Mouse (Mus musculus): Measurements from ENCODE around the gene Eif4h. TPM values are rescaled to one million over a fixed set of nuclear protein-coding genes. Genes with fewer than 3 reads are reported as not detected.

Gene Eif4h
- total and polyA plus RNA-seq, 2 experiments from 2014 or later, result 241 to 430 TPM

DNA sequence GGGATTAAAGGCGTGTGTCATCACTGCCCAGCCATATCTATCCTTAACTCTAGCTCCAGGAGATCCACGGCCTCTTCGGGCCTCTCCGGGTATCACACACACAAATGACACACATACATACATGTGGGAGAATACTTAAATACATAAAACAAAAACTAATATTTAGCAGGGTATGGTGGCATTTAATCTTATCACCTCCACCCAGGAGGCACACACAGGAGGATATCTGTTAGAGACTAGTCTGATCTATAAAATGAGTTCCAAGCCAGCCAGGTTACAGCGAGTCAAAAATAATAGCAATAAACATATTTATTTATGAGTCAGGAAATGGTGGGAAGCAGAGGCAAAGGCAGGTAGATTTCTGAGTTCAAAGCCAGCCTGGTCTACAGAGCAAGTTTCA is 63.5 kb downstream of the Eif4h start:
- TF ChIP-seq EP300 (IDR thresholded peaks at IDR 0.05; ENCODE audit: low read depth) (no peak), CTCF (IDR thresholded peaks at IDR 0.05; ENCODE audit: low read depth) (no peak)
- Histone ChIP-seq H3K4me1 (ENCODE audit: control insufficient read depth, insufficient read depth) (no peaks in the 10 kb centered on the region), H3K4me3 (ENCODE audit: low read depth, low read length) (no peak overlapping the region), H3K9me3 (replicated peaks; ENCODE audit: control insufficient read depth, low read length) (no peaks in the 10 kb centered on the region), H3K27ac (ENCODE audit: low read depth) (no peak overlapping the region), H3K4me2 (ENCODE audit: low read depth, low read length) (no peak overlapping the region), H3K9ac (replicated peaks; ENCODE audit: low read depth, low read length) (no peak overlapping the region), H3K27me3 (ENCODE audit: control insufficient read depth, insufficient read depth, low read length) (no peaks in the 10 kb centered on the region), H3K36me3 (replicated peaks; ENCODE audit: control insufficient read depth, insufficient read depth, low read length) (no peaks in the 10 kb centered on the region)
- DNase-seq (ENCODE audit: low spot score) (no peak), ATAC-seq (ENCODE audit: insufficient read depth, low read depth) (no peak)
- WGBS, result 93% methylated on average over 5 of the region's 5 CpGs

DNA sequence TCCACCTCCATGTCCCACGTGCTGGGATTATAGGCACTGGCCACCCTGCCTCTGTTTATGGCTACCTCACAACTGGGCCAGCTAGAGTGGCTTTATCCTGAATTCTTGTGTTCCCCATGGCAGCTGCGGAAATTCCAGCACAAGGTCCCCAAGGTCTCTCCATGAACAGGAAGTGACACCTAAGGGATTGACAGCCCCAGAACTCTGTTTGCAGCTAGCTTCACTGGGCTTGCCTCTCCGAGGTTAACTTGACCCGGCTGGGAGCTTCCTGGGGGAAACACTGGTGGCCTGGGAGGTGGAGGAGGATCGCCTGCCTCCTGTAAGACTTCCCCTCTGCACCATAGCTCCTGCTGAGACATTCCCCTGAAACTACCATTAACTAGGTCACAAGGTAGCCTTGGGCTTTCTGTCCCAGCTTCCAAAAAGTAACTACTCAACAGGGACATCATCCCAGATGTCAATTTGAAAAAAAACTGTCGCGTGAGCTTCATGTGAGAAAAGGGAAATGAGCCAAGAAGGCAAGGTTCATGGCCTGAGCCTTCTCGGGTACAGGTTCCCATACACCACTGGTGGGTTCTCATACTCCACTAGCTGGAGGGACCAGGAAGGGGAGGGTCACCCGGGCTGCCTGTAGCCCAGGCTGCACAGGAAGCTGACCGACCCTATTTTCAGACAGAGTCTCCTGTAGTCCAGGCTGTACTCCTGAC is 66.6 kb downstream of the Eif4h start:
- no peaks in the 10 kb centered on the region for H3K4me1 ChIP-seq (ENCODE audit: control insufficient read depth, insufficient read depth)
- TF ChIP-seq EP300 (IDR thresholded peaks at IDR 0.05; ENCODE audit: low read depth), result 0 out of 2 replicates have a peak, but pooled peaks have one; percentile 22
- no peak for TF ChIP-seq CTCF (IDR thresholded peaks at IDR 0.05; ENCODE audit: low read depth)
- ATAC-seq (ENCODE audit: insufficient read depth, low read depth), result peak; percentile 43
- H3K4me3 ChIP-seq (ENCODE audit: low read depth, low read length), result peak overlapping the region; percentile 66
- peak overlapping the region; percentile 59 for H3K9ac ChIP-seq (replicated peaks; ENCODE audit: low read depth, low read length)
- H3K27me3 ChIP-seq (ENCODE audit: control insufficient read depth, insufficient read depth, low read length), result no peaks in the 10 kb centered on the region
- H3K9me3 ChIP-seq (replicated peaks; ENCODE audit: control insufficient read depth, low read length), result no peaks in the 10 kb centered on the region
- H3K36me3 ChIP-seq (replicated peaks; ENCODE audit: control insufficient read depth, insufficient read depth, low read length), result no peaks in the 10 kb centered on the region
- DNase-seq (ENCODE audit: low spot score), result peak; percentile 45
- peak overlapping the region; percentile 75 for H3K4me2 ChIP-seq (ENCODE audit: low read depth, low read length)
- 25% methylated on average over 10 of the region's 10 CpGs for WGBS
- peak overlapping the region; percentile 90 for H3K27ac ChIP-seq (ENCODE audit: low read depth)

GRCm38 (mm10) chr5:134571730-134572507 is 67.4 kb downstream of the Eif4h start:
- ATAC-seq (ENCODE audit: insufficient read depth, low read depth) (peak; percentile 67), DNase-seq (ENCODE audit: low spot score) (peak; percentile 85)
- H3K4me1 ChIP-seq (ENCODE audit: control insufficient read depth, insufficient read depth), result no peaks in the 10 kb centered on the region

More at GRCm38 (mm10) chr5:134571730-134572507, 67.4 kb downstream of the Eif4h start:
- WGBS, result 2% methylated on average over 23 of the region's 23 CpGs
- H3K27me3 ChIP-seq (ENCODE audit: control insufficient read depth, insufficient read depth, low read length), result no peaks in the 10 kb centered on the region
- peak overlapping the region; percentile 90 for H3K27ac ChIP-seq (ENCODE audit: low read depth)
- no peaks in the 10 kb centered on the region for H3K36me3 ChIP-seq (replicated peaks; ENCODE audit: control insufficient read depth, insufficient read depth, low read length)
- peak overlapping the region; percentile 66 for H3K4me3 ChIP-seq (ENCODE audit: low read depth, low read length)
- H3K9ac ChIP-seq (replicated peaks; ENCODE audit: low read depth, low read length), result peak overlapping the region; percentile 59
- peak overlapping the region; percentile 75 for H3K4me2 ChIP-seq (ENCODE audit: low read depth, low read length)
- TF ChIP-seq CTCF (IDR thresholded peaks at IDR 0.05; ENCODE audit: low read depth) (no peak), EP300 (IDR thresholded peaks at IDR 0.05; ENCODE audit: low read depth) (no peak)
- H3K9me3 ChIP-seq (replicated peaks; ENCODE audit: control insufficient read depth, low read length), result no peaks in the 10 kb centered on the region

Small RNAs within 50 kb of the gene (microRNA-seq; reads per million reads assigned to microRNA genes)
- not detected for gene Mir7228

Other genes starting within 250 kb of the Eif4h start
- gene Gtf2ird1, start 182.8 kb downstream of the Eif4h start, total RNA-seq (2014; rRNA removed; ENCODE audit: low replicate concordance), result 28.8 and 63.7 TPM in 2 replicates
- 20.5 and 27.7 TPM in 2 replicates for gene Gtf2ird1, start 182.8 kb downstream of the Eif4h start, polyA plus RNA-seq (2015; fragmentation: Nextera tagmentation; extraction: Ambion mirVana)
- 11.3 and 14.0 TPM in 2 replicates for gene Clip2, start 87.1 kb downstream of the Eif4h start, total RNA-seq (2014; rRNA removed; ENCODE audit: low replicate concordance)
- 0.86 and 0.87 TPM in 2 replicates for gene Clip2, start 87.1 kb downstream of the Eif4h start, polyA plus RNA-seq (2015; fragmentation: Nextera tagmentation; extraction: Ambion mirVana)
- gene Syna, start 79.3 kb downstream of the Eif4h start, total RNA-seq (2014; rRNA removed; ENCODE audit: low replicate concordance), result not detected in 2 replicates
- gene Syna, start 79.3 kb downstream of the Eif4h start, polyA plus RNA-seq (2015; fragmentation: Nextera tagmentation; extraction: Ambion mirVana), result not detected in 2 replicates
- 53.1 and 64.6 TPM in 2 replicates for gene Rfc2, start 58.1 kb downstream of the Eif4h start, total RNA-seq (2014; rRNA removed; ENCODE audit: low replicate concordance)
- gene Rfc2, start 58.1 kb downstream of the Eif4h start, polyA plus RNA-seq (2015; fragmentation: Nextera tagmentation; extraction: Ambion mirVana), result 92.1 and 99.5 TPM in 2 replicates
- gene Lat2, start 24.5 kb downstream of the Eif4h start, total RNA-seq (2014; rRNA removed; ENCODE audit: low replicate concordance), result 0.97 and 10.7 TPM in 2 replicates
- 1.9 and 2.8 TPM in 2 replicates for gene Lat2, start 24.5 kb downstream of the Eif4h start, polyA plus RNA-seq (2015; fragmentation: Nextera tagmentation; extraction: Ambion mirVana)
- gene Limk1, start 49.1 kb upstream of the Eif4h start, total RNA-seq (2014; rRNA removed; ENCODE audit: low replicate concordance), result 6.9 and 12.1 TPM in 2 replicates
- 2.4 TPM in 2 replicates for gene Limk1, start 49.1 kb upstream of the Eif4h start, polyA plus RNA-seq (2015; fragmentation: Nextera tagmentation; extraction: Ambion mirVana)
- gene Eln, start 107.8 kb upstream of the Eif4h start, total RNA-seq (2014; rRNA removed; ENCODE audit: low replicate concordance), result 313 and 411 TPM in 2 replicates
- gene Eln, start 107.8 kb upstream of the Eif4h start, polyA plus RNA-seq (2015; fragmentation: Nextera tagmentation; extraction: Ambion mirVana), result 362 and 388 TPM in 2 replicates